Mouse (Mus musculus) kidney, postnatal 4 days (tissue): ENCODE measurements around the gene Sap30bp.
A peak's percentile ranks its signal among the peaks of the same experiment; 100 is the strongest.

Experiments used
- DNase-seq, 2 experiments: peaks; one replicate each; pipeline ENCODE4 v3.0.0; 2021; ENCODE audit warnings: mixed read lengths in 2 of 2

Gene Sap30bp

DNA sequence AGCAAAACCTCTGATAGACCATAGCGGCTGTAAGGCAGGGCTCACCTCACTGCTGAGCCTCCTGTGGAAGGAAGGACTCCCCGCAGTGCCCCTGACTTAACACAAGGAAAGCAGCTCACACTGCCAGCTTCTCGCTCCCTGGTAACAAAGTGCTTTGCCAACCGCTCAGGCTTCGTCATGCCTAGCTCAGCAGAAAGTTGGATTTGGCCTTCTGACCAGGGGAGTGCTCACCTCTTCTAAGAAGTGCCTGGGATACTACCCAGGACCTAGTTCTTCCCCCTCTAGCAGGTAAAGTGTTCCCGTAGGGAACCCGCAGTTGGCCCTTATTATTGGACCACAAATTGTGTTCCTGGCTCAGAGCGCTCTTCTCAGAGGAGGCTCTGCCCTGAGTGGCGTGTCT lies 25.9 kb downstream of the Sap30bp start:
- no peak for DNase-seq

- DNase-seq, result no peak
Observed at GRCm38 (mm10) chr11:115962651-115963412, 29.8 kb downstream of the Sap30bp start.

DNA sequence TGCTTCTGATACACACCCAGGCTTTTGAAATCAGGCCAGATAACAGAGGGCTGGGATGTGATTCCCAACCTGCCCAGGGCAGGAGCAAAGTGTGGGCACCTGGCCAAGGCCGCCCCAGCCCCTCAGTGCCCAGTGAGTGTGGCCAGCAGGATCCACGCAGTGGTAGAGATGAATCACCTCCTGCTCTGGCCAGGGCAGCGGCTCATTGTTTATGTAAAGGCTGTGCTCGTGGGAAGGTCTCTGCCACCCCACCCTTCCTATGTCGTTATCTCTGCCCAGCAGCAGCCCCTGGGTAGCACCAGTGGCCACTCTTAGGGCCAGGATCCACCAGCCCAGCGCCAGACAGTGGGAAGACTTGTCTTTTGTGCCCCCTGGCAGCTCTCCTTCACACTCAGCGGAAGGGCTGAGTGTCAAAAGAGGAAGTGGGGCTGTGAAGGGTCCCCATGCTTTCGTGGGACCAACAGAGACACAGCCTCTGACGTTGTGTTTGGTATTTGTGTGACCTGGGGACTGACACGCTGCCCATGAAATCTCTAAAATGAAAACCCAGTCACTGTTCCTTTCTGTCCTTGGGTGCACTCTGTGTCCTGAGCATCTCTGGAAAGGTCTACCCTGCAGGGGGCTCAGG lies 32.0 kb downstream of the Sap30bp start:
- DNase-seq, result peak in 1 of 2 experiments; percentile 42

DNA sequence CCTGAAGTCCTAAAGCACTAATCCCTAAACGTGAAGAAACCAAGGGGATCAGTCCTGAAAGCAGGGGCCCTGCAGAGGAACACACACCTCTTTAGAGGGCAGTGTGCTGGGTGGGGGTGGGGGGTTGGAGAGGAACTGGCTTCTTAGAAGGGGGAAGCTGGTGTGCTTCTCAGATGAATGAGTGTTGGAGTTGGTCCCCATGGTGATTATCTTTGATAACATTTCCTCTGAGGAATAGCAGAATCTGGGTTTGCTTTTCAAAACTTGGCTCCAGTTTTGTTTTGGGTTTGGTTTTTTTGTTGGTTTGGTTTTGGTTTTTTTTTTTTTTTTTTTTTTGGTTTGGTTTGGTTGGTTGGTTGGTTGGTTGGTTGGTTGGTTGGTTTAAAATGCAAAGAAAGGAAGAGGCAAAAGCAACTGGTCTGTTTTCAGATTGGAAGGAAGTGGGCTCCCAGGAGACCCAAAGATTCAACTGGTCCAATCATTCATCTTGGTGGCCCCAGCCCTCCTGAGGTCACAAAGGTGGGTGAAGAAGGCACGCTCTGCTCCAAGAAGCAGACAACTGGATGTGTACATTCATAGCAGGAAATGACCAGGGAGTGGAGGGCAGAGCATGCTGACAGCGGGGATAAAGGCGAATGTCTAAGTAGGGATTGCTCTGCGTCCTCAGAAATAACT lies 35.8 kb downstream of the Sap30bp start:
- DNase-seq, result no peak

- DNase-seq, result peak; percentile 34 to 56
Observed at GRCm38 (mm10) chr11:115970006-115970673, 37.1 kb downstream of the Sap30bp start.

- peak; percentile 27 to 58 for DNase-seq
Observed at GRCm38 (mm10) chr11:115971016-115971415, 37.9 kb downstream of the Sap30bp start.

- DNase-seq, result peak; percentile 72 to 83
Observed at GRCm38 (mm10) chr11:115974309-115975082, 41.4 kb downstream of the Sap30bp start, which contains the start of gene Itgb4. Gene Itgb4, plus strand, starts transcription at chr11:115974709.

DNA sequence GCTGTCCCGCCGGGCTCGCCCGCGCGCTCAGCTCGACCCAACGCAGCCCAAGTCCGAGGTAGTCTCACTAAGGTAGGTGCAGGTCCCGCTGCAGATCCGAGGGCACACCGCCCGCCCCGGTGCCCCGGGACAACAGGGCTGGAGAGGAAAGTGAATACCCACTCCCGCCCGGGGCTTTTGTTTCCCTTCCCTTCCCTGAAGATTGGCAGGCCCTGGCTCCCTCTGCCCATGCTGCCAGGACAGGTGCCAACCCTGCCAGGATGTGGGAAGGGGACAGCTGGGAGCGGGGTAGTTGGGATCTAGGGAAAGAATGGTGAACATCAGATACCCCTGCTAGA lies 42.0 kb downstream of the Sap30bp start:
- no peak for DNase-seq

DNA sequence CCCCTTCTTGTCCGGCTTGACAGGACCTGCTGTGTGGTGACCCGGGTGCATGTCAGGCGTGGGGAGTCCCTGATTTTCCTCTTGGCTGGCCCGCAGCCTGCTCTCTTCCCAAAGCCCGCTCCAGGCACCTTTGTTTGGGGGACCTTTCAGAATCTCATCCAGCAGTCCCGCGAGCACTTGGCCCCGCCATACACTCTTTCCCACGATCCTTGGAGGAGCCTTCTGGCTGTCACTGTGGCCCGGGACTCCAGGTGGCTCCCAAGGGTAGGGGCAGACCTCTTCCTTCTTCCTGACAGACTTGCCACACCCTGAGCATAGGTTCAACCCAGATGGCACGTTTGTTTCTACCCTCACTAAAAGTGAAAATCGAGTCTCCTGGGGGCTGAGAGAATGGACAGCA lies 42.5 kb downstream of the Sap30bp start:
- DNase-seq, result no peak

GRCm38 (mm10) chr11:115982472-115982871 lies 49.4 kb downstream of the Sap30bp start:
- DNase-seq, result no peak

GRCm38 (mm10) chr11:115983291-115983690 lies 50.2 kb downstream of the Sap30bp start:
- DNase-seq, result no peak

DNA sequence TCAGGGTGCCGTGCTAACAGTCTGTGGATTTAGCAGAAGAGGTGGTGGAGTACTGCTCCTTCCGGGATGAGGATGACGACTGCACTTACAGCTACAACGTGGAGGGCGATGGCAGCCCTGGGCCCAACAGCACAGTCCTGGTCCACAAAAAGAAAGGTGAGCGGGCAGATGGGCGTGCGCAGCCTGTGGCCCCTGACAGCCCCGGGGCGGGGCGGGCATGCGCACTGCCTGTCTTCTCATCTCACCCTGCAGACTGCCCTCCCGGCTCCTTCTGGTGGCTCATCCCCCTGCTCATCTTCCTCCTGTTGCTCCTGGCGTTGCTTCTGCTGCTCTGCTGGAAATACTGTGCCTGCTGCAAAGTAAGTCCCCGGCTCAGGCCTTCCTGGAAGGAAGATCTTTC lies 56.6 kb downstream of the Sap30bp start:
- DNase-seq, result no peak

GRCm38 (mm10) chr11:115992098-115992497 lies 59.0 kb downstream of the Sap30bp start:
- DNase-seq, result no peak

DNA sequence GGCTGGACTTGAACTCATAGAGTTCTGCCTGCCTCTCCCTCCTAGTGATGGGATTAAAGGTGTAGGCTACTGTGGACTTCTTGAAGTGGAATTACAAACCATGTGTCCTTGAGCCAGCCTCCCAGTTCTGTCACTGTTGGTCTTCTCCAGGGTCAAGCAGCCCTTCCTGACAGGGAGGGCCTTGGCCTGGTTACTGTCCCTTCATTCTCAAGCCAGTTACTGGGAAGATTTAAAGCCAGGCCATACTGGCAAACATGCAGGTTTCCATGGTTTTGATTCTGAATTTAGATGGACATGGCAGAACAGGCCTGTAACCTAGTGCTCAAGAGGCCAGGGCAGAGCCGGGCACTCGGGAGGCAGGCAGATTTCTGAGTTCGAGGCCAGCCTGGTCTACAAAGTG lies 62.2 kb downstream of the Sap30bp start:
- DNase-seq, result no peak

- no peak for DNase-seq
Observed at GRCm38 (mm10) chr11:115997047-115997446, 64.0 kb downstream of the Sap30bp start.

DNA sequence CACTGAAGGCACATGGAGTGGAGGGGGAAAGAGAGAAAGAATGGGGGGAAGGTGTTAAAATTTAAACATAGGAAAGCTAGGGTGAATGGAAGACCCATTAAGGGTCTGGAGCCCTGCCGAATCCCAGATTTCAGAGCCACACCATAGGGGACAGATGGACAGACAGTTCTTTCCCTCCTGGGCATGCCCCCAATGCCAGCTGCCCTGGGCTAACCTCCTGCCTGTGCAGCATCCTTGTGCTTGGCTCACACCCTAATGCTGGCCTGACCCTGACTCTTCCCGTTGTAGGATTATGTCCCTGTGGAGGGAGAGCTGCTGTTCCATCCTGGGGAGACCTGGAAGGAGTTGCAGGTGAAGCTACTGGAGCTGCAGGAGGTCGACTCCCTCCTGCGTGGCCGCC lies 64.6 kb downstream of the Sap30bp start:
- no peak for DNase-seq

- no peak for DNase-seq
Observed at GRCm38 (mm10) chr11:115999027-115999426, 65.9 kb downstream of the Sap30bp start.

GRCm38 (mm10) chr11:115999538-116000143 lies 66.6 kb downstream of the Sap30bp start:
- peak; percentile 88 to 90 for DNase-seq

DNA sequence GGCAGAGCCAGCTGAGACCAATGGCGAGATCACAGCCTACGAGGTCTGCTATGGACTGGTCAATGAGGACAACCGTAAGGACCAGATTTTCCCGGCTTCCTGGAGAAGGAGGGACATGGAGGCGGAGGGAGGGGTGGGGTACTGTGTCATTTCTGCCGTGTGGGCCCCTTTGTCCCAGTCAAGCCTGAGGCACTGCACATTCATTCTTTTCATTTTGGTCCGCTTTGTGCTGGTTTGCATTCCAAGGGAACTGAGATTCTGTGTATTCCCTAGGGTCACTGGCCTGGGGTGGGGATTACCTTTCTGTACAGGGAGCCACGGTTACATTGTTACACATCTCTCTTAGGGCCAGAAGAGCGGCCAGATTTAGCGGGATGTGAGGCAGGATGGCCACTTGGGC lies 67.5 kb downstream of the Sap30bp start:
- no peak for DNase-seq

- no peak for DNase-seq
Observed at GRCm38 (mm10) chr11:116001725-116002124, 68.6 kb downstream of the Sap30bp start.

GRCm38 (mm10) chr11:116002894-116003293 lies 69.8 kb downstream of the Sap30bp start:
- no peak for DNase-seq

DNA sequence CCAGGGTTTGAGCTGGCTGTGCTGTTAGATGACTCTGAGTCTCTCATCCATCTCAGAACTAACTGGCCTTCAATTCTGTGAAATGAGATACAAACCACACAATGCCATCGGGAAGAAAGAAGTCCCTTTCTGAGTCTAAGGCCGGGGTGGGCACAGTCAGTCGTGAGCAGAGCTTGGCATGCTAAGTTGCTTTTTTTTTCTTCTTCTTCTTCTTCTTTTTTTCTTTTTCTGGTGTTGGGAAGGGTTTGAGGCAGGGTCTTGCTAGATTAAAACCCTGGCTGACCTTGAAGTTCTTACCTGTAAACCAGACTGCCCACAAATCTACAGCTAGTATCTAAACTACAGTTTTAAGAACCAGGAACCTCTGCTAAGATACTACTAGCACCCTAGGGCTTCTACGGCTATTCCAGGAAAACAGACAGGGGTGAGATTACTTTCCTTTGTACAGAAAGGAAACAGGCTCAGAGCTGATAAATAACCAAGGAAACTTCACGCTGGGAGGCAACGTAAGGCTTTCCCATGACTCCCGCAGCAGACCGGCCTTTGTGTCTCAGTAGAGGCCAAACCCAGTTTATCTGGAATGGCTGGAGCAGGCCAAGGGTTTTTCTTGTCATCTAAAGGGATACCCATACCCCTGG lies 71.2 kb downstream of the Sap30bp start:
- no peak for DNase-seq
